Mouse (Mus musculus) induced T-regulatory cell, adult 2 months (primary cell): ENCODE measurements at regions not wholly inside any gene's neighbourhood (a gene's known extent, or its start where the extent isn't known, plus 50 kb on each side); places are given as distances from the start of the nearest gene placed in this dataset.

Experiments
- DNase-seq: peaks from one replicate; pipeline ENCODE4 v3.0.0-alpha.2; 2012; ENCODE audit warnings: low read depth

- DNase-seq: no peak
Observed at GRCm38 (mm10) chr17:45889051-45889450, 143.1 kb downstream of the Vegfa start.

- no peak for DNase-seq
Observed at GRCm38 (mm10) chr17:45886420-45887049, 145.6 kb downstream of the Vegfa start.

GRCm38 (mm10) chr17:45885461-45886336 is 146.5 kb downstream of the Vegfa start:
- DNase-seq: no peak

GRCm38 (mm10) chr17:45884021-45884722 is 148.0 kb downstream of the Vegfa start:
- no peak for DNase-seq

DNA sequence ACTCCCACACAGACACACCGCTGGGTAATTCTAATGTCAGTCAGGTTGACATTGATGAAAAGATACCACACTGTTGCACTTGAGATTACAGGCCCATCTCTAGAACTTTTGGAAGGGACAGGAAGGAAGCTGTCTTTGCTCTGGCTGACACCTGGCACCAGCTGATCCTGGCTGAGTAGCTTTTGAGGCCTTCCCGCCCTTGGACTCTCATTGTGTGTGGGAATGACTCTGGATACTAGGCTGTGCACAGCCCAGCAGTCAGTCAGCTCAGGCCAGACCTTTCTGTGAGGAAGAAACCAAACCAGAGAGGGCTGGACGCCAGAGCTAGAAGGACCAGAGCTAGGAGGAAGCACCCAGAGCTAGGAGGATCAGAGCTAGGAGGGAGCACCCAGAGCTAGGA is 149.0 kb upstream of the 1600014C23Rik start:
- no peak for DNase-seq

- DNase-seq: no peak
Observed at GRCm38 (mm10) chr17:45881284-45881683, 147.6 kb upstream of the 1600014C23Rik start.

- peak; percentile 60 for DNase-seq
Observed at GRCm38 (mm10) chr17:45880761-45881160, 147.1 kb upstream of the 1600014C23Rik start.

- DNase-seq: no peak
Observed at GRCm38 (mm10) chr17:45879478-45880250, 146.0 kb upstream of the 1600014C23Rik start.

DNA sequence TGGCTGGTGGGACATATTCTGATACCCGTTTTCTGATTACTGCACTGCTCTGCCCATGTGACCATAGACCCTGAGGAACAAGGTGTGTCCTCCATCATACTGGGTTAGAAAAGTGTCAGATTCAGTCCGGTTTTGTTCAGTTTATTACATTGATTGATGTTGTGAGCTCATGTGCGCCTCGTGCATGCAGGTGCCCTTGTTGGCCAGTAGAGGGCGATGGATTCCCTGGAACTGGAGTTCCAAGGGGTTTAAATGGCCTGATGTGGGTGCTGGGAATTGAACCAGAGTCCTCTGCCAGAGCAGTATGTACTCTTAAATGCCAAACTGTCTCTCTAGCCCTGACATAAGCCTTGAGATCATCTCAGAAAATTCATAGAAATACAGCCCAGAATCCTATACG is 144.8 kb upstream of the 1600014C23Rik start:
- peak; percentile 14 for DNase-seq

GRCm38 (mm10) chr17:45875325-45875724 is 141.7 kb upstream of the 1600014C23Rik start:
- no peak for DNase-seq

- no peak for DNase-seq
Observed at GRCm38 (mm10) chr17:45873996-45874395, 140.4 kb upstream of the 1600014C23Rik start.

- no peak for DNase-seq
Observed at GRCm38 (mm10) chr17:45873200-45873955, 139.7 kb upstream of the 1600014C23Rik start.

DNA sequence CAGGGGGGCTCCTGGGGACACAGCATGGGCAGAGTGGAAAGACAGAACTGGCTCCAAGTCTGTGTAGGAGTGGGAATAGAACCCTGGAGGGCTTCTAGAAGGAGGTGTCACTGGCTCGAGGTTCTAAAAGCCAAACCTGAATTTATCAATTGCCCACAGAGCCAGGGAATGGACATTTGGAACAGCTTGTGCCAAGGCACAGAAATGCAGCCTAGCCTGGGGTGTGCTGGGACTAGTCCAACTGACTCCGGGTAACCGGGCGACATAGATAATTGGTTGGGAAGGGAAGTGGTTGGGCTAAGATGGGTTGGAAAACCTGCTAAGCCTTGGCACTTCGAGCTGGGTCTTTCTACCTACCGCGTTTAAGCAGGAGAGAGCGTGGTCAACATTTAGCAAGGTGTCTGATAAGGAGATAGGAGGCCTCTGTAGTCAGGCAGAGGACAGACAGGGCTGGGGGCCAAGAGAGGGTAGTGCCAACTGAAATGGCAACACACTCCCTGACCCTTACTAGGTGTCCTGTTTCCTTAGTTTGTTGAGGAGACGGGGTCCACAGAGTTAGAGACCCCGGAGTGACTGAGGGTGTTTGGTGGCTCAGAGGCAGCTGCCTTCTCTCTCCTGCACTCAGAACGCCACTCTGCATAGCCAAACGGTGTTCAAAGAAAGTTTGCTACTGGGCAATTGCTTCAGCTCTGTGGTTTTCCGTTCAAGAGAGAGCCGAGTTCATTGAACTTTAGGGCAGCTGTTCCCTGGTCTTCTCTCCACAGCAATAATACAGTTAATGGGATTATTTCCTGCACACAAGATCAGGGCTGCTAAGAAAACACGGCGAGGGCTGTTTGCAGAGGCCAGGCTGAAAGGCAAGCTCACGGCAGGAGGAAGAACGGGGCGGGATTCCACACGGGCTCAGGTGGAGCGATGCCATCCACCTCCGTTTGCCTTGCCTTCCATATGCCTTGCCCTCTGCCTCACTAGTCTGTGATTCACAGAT is 138.3 kb upstream of the 1600014C23Rik start:
- DNase-seq: no peak

DNA sequence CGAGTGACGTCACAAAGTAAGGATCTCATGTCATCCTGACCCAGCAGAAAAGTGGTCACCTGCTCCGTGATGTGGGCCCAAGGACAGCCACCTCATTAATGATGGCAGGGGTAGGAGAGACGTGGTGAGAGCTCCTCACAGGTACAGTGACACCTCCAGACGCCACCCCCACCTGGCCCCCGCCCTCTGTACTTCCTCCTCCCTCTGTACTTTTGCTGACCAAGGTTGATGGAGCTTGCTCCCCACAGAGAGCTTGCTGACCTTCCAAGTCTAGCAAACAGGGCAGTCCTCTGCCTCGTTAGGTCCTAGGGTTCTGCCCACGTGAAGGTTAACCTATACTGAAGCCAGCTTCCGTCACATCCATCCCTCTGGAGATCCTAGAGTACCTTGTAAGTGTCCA is 137.4 kb upstream of the 1600014C23Rik start:
- DNase-seq: no peak

DNA sequence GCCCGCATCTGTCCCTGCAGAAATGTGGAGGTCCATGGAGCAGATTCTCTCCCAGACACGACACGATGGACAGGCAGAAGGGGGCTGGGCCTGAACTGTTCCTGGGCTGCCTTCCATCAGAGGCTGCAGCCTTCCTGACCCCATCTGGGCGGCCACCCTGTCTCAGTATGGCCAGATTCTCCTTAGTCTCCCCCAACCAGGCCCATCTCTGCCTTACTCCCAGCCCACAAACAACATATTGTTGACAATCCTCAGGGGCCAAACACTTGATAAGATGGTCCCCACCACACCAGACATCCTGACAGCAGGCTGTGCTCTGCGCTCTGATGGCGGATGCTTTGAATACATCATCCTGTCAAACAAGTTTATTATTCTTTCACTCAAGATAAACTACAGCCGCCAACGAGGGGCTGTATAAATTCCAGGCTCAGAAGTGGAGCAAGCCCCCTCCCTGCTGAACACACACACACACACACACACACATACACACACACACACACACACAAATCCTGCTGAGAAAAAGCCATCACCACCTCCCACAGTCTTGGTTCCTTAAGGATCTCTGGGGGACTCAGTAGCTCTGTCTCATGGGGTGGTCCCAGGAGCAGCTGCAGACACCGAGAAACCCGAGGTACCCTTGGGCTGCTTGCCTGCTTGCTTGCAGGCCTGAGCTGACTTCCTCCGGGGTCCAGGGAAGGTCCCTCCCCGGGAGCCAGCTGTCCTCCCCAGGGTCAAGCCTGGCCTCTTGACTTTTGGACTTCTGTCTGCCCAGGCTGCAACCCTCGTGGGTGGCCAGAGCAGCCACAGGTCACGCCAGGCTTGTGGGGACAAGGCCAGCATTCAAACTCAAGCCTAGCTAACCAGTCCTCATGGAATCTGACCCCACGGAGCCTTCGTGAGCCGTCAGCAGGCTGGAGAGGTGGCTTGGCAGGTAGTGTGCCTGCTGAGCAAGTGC is 135.6 kb upstream of the 1600014C23Rik start:
- no peak for DNase-seq

- DNase-seq: no peak
Observed at GRCm38 (mm10) chr17:45868539-45868938, 134.9 kb upstream of the 1600014C23Rik start.

DNA sequence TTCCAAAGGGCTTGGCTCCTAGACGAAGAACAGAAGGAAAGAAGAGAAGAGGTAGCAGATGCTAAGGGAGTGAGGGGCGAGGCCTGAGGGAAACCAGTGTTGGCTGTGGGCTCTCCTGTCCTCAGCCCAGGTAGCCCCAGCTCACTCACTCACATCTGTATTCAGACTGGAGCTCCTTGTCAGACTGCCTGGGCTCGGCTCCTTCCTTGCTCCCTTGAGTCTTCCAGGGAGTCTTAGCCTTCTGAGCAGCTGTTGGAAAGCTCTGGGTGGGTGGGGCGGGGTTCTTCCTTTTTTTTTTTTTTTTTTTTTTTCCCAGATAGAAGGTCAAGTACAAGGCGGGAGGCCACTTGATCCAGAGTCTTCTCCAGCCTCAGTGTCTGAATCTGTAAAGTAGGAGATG is 134.1 kb upstream of the 1600014C23Rik start:
- no peak for DNase-seq

DNA sequence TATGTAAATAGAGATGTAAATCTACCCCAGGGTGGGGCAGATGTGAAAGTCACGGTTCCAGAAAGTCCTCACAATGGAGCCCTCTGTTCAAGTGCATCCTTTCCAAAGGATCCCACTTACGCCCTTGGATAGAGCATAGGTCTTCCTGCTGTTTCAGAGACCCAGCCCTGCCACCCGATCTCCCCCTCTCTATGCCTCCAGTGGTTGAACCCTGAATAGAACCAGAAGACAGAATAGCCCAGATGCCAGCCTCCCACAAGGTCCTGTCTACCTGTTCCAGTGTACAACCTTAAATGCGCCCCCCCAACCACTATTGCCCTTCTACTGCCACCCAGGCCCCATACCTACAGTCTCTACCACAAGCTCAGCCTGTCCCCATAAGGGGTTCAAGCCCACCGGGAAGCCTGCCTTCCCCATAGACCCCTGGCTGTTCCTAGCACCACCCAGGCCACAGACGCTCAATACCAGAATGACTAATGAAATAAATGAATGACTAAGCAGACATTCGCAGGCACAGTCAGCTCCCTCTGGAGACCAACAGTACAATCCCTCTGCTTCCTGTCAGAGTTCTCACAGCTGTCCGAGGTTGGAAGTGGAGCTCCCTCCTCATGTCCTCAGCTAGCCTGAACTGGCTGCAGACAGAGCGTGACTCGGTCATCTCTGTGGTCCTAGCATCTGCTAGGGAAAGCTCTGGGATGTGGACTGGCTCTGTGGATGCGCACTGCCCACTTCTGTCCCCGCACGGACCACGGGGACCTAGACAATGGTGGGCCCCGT is 133.4 kb upstream of the 1600014C23Rik start:
- no peak for DNase-seq
